Mouse (Mus musculus) gastrocnemius, adult 2 months (tissue): Measurements from ENCODE around the gene Tradd. TPM values are rescaled to one million over a fixed set of nuclear protein-coding genes. Genes with fewer than 3 reads are reported as not detected.

Experiments
- DNase-seq: peaks from one replicate; pipeline ENCODE4 v3.0.0; 2022
- H3K27ac ChIP-seq: fragments of 200-600 bp; 2 replicates; pipeline ENCODE4 v1.8.1; 2022; ENCODE audit warnings: mild to moderate bottlenecking
- H3K4me3 ChIP-seq: fragments of 200-600 bp; 2 replicates; pipeline ENCODE4 v1.8.1; 2022; ENCODE audit warnings: mild to moderate bottlenecking, moderate library complexity
- CTCF ChIP-seq: fragments of 200-600 bp; IDR thresholded peaks from 2 replicates; pipeline ENCODE4 v1.8.1; 2022; ENCODE audit warnings: antibody characterized with exemption, mild to moderate bottlenecking, moderate library complexity
- intact Hi-C: fragments of 180-260 bp; cut with DNase I; formaldehyde crosslinking; loops from one replicate; pipeline ENCODE4 v1.15.1; 2025
- total RNA-seq, 2 experiments: library from RNA; stranded (reverse); gene quantifications; 2 replicates each; pipeline ENCODE4 v1.2.3; 2021

The Tradd gene
- total RNA-seq, 2 experiments from 2014 or later, result 2.4 to 2.9 TPM

GRCm38 (mm10) chr8:105304325-105305210, 40.2 kb upstream of the Tradd start:
- peak; percentile 61 for DNase-seq
- Histone ChIP-seq H3K4me3 (no peak overlapping the region; the same call in 1 of the 2 replicates), H3K27ac (peak overlapping the region; percentile 78)
- intact Hi-C loops, result no loop called here
- no peak for TF ChIP-seq CTCF

DNA sequence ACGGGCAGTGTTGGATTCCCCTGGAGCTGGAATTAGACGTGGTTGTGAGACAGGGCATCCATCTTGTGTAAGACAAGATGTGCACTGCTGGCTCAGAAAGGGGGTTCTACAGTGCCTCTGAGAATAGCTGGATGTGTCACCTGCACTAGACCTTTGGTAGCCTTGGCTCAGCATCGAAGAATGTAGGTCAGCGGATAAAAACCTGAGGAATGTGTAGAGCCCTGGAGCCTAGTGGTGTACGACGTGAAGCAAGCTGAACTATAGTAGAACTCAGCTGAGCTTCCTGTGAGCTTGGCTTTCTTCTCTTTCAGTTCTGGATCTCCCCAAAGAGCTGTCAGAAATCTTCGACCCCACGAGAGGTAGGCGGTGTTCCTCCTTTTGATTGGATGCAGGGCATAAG, 39.5 kb upstream of the Tradd start:
- Histone ChIP-seq H3K4me3 (no peak overlapping the region), H3K27ac (peak overlapping the region; percentile 78)
- no peak for TF ChIP-seq CTCF
- intact Hi-C loops, result no loop called here
- peak; percentile 23 for DNase-seq

DNA sequence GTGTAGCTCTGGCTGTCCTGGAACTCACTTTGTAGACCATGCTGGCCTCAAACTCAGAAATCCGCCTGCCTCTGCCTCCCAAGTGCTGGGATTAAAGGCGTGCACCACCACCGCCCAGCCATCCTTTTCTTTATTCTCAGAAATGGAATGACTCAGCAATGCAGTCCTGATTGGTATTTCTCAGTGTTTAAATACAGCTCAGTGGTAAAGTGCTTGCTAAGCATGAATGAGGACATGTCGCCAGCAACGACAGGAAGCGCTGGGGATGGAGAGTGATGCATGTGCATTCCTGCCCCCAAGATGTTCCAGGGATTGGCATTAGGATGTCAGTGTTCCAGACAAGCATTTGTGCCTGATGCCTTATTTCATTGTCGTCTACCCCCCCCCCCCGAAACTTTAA, 39.0 kb upstream of the Tradd start:
- no peak overlapping the region for H3K27ac ChIP-seq
- no peak overlapping the region for H3K4me3 ChIP-seq
- no peak for TF ChIP-seq CTCF
- peak; percentile 11 for DNase-seq
- intact Hi-C loops, result no loop called here

DNA sequence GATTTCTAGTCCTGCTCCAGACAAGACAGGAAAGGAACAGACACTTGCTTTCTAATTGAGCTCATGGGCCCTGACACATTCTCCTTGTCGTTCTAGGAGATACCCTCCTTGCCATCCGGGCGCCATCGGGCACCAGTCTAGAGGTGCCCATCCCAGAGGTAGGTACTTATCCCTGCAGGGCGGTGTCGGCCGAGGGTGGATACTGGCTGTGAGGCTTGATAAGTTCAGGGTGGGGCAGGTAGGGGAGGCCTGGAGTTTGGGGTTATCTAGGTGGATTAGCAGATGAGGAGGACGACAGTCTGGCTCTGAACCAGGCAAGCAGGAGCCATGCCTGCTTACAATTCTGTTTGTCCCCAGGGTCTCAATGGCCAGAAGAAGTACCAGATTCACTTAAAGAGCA, 35.6 kb upstream of the Tradd start:
- intact Hi-C loops, result loop anchor here (2.0 kb wide), 1 partner anchor 27 kb away; the partner anchor contains the start of genes Lrrc29 and Tmem208
- Histone ChIP-seq H3K4me3 (no peak overlapping the region), H3K27ac (no peak overlapping the region)
- peak; percentile 27 for DNase-seq
- TF ChIP-seq CTCF, result no peak

DNA sequence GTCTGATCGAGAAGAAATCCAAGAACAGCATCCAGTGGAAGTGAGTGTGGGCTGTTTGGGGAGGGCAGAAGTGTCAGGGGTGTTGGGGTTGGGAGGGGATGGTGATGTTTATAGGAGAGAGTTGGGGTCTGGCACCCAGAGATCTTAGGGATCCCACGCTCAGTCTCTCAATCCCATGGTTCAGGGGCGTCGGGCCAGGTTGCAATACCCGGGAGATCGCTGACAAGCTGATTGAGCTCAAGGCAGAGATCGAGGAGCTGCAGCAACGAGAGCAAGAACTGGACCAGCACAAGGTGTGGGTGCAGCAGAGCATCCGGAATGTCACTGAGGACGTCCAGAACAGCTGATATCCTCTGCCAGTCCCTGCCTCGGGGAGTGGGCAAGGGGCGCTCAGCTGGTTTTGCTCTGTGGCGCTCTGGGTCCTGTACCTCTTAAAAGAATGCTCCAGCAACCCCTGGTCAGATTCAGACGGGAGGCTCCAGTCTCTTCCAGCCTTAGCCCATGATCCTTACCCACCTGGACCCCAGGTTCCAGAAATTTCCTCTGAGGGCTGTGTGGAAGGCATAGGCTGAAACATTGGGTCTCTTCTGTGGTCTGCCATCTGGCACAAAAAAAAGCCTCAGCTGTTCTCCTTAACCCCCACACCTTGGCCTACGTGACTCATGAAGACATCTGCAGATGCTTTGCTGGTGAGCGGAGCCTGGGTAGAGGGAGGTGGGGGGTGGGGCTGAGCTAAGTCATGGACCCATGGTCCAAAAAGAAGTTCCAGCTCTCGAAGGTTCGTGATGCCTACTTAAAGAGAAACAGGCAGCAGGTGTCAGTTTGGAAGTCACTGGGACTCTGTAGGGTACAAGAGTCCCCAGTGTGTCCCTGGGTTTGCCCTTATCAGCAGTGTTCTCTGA, 34.2 kb upstream of the Tradd start:
- Histone ChIP-seq H3K27ac (peak overlapping the region; percentile 91), H3K4me3 (peak overlapping the region; percentile 99)
- intact Hi-C loops, result loop anchor here (2.0 kb wide), 1 partner anchor 28 kb away; the partner anchor contains the start of genes Lrrc29 and Tmem208
- TF ChIP-seq CTCF, result no peak
- peak; percentile 31 for DNase-seq

DNA sequence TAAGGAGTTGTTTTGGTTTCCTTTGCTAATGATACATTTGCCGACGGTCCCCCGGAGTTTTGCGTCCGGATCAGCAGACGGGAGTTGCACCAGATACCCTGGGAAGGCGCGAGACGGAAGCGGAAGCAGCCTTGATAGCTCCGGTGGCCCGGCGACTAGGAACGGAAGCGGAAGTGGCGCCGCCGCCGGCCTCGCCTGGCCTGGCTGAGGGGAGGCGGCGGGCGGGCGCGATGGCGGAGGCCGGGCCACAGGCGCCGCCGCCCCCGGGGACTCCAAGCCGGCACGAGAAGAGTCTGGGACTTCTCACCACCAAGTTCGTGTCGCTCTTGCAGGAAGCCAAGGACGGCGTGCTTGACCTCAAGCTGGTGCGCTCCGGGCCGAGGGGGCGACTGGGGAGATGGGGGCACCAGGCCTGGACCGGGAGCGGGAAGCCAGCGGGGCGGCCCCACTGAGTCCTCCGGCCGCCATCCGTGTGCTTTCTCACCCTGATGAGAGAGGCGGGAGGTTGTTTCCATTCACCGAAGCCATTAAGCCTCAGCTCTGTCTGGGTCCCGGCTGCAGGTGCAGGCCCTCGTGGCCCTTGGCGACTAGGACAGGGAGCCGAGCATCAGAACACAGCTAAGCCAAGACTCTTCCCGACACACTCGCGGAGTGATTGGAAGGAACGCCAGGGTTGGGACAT, 33.2 kb upstream of the Tradd start, which contains the start of gene E2f4:
E2f4 (plus strand) TSS at position 153 of the 682 bp plus-strand sequence.
- Histone ChIP-seq H3K4me3 (peak within 1 kb of the TSS; percentile 99), H3K27ac (peak within 1 kb of the TSS; percentile 91)
- DNase-seq, result peak; percentile 96
- intact Hi-C loops, result loop anchor here (2.0 kb wide), 1 partner anchor 29 kb away; the partner anchor contains the start of genes Lrrc29 and Tmem208
- 0 out of 2 replicates have a peak, but pooled peaks have one; percentile 3 for TF ChIP-seq CTCF

GRCm38 (mm10) chr8:105295895-105296573, 31.6 kb upstream of the Tradd start, which contains the start of gene Exoc3l:
TSS of gene Exoc3l (minus strand) at chr8:105296101.
- no peak for DNase-seq
- H3K27ac ChIP-seq, result peak within 1 kb of the TSS; percentile 91
- no peak for TF ChIP-seq CTCF
- intact Hi-C loops, result no loop called here
- H3K4me3 ChIP-seq, result peak within 1 kb of the TSS; percentile 99

DNA sequence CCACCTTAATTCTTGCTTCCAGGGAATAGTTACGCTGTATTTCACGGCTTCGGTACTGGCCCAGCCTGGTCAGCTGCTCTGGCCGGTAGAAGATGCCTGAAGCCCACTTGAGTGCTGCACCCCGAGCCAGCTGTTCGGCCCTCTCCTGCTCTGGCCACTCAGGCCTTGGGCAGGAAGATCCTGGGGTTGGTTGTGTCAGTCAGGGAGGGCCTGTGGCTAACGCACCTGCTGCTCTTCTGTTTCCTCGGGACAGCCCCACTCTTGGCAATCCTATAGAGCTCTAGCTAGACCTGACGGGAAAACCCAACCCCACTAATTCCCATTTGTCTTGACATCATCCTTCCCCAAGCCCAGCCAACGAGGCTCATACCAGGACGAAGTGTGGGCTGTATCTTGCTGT, 30.8 kb upstream of the Tradd start:
- no peak for TF ChIP-seq CTCF
- intact Hi-C loops, result no loop called here
- peak overlapping the region; percentile 91 for H3K27ac ChIP-seq

DNA sequence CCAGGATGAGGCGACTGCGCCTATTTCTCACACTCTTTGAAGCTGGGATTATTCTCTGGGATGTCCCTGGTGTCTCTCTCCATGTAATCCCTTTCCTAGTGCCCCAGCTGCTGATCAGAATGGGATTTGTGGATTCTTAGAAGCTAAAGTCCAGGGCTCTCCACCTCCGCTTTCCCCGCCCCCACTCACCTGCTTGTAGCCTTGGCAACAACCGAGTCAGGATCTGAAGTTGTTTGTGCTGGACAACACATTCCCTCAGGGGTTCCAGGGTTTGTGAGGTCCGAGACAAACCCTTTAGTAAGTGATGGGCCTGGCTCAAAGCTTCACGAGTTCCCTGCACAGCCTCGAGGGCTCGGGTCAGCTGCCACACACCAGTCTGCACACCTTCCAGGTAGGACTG, 30.4 kb upstream of the Tradd start:
- H3K27ac ChIP-seq, result peak overlapping the region; percentile 91; the same call in 1 of the 2 replicates
- no peak for DNase-seq
- TF ChIP-seq CTCF, result no peak
- peak overlapping the region; percentile 61 for H3K4me3 ChIP-seq
- intact Hi-C loops, result no loop called here

More for the DNA sequence above, 30.8 kb upstream of the Tradd start:
- DNase-seq, result no peak
- peak overlapping the region; percentile 61 for H3K4me3 ChIP-seq

DNA sequence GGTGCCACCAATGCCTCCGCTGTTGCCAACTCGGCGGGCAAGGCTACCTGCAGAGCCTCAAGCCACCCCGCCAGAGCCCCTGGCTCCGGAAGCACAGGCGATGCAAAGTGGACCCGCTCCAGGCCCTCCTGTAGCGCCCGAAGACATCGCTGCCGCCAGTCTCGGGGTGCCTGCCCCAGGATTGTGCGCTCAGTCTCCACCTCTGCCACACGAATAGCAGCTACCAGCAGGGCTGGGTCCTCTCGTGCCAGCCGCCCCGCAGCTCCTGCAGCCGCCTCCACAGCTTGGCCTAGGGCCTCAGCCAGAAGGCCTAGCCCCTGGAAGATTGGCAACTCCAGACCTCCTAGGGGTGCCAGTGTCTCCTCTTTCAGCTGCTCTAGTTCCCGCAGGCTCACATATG, 29.0 kb upstream of the Tradd start:
- Histone ChIP-seq H3K27ac (no peak overlapping the region), H3K4me3 (no peak overlapping the region)
- TF ChIP-seq CTCF, result no peak
- no peak for DNase-seq
- intact Hi-C loops, result no loop called here

GRCm38 (mm10) chr8:105292471-105292870, 28.1 kb upstream of the Tradd start:
- DNase-seq, result no peak
- no peak for TF ChIP-seq CTCF
- intact Hi-C loops, result no loop called here
- Histone ChIP-seq H3K4me3 (no peak overlapping the region), H3K27ac (no peak overlapping the region)
